Mouse (Mus musculus) kidney, embryonic 14.5 days (tissue): ENCODE measurements at regions not wholly inside any gene's neighbourhood (a gene's known extent, or its start where the extent isn't known, plus 50 kb on each side); places are given as distances from the start of the nearest gene placed in this dataset.
A peak's percentile ranks its signal among the peaks of the same experiment; 100 is the strongest.

Experiments used
- ATAC-seq: fragments of 200-750 bp; cut with Nextera tagmentation; 2 replicates; pipeline ENCODE4 v1.8.0; 2017; ENCODE audit warnings: moderate number of reproducible peaks, mild to moderate bottlenecking, moderate TSS enrichment, moderate library complexity; ENCODE audit not compliant: low FRiP score, low TSS enrichment
- H3K27ac ChIP-seq: fragments of 300-500 bp; sonication (generic); 2 replicates; pipeline ENCODE4 v1.5.1; 2014; ENCODE audit warnings: low read depth, mild to moderate bottlenecking, low read length, moderate library complexity, mixed read lengths
- H3K27me3 ChIP-seq: fragments of 300-500 bp; sonication (generic); 2 replicates; pipeline ENCODE4 v1.6.1; 2014; ENCODE audit warnings: mild to moderate bottlenecking, low read length; ENCODE audit not compliant: control insufficient read depth, insufficient read depth
- H3K36me3 ChIP-seq: fragments of 300-500 bp; sonication (generic); 2 replicates; pipeline ENCODE4 v1.6.1; 2014; ENCODE audit warnings: low read length, mixed read lengths; ENCODE audit not compliant: control insufficient read depth, insufficient read depth
- H3K4me1 ChIP-seq: fragments of 300-500 bp; sonication (generic); 2 replicates; pipeline ENCODE4 v1.6.1; 2014; ENCODE audit warnings: low read length, mixed read lengths; ENCODE audit not compliant: control insufficient read depth, insufficient read depth
- H3K4me2 ChIP-seq: fragments of 300-500 bp; sonication (generic); replicated peaks from 2 replicates; pipeline ENCODE4 v1.6.1; 2014; ENCODE audit warnings: low read depth, mild to moderate bottlenecking, low read length
- H3K4me3 ChIP-seq: fragments of 300-500 bp; sonication (generic); 2 replicates; pipeline ENCODE4 v1.5.1; 2014; ENCODE audit warnings: mild to moderate bottlenecking, low read length
- H3K9ac ChIP-seq: fragments of 300-500 bp; sonication (generic); 2 replicates; pipeline ENCODE4 v1.6.1; 2014; ENCODE audit warnings: low read depth, mild to moderate bottlenecking, low read length, moderate library complexity
- H3K9me3 ChIP-seq: fragments of 300-500 bp; sonication (generic); 2 replicates; pipeline ENCODE4 v1.6.1; 2016; ENCODE audit warnings: low read length; ENCODE audit not compliant: control insufficient read depth
- WGBS: fragments of 180-500 bp; shearing (Covaris S2); extraction: QIAGEN DNeasy Blood & Tissue Kit; methylation state at CpG from one replicate; pipeline ENCODE4 v1.1.7; 2014; 5-methylcytosine and 5-hydroxymethylcytosine counted together

GRCm38 (mm10) chr14:103969305-103969704 is 125.1 kb upstream of the Ednrb start:
- no peaks in the 10 kb centered on the region for H3K9me3 ChIP-seq
- H3K4me2 ChIP-seq = no peak overlapping the region
- H3K9ac ChIP-seq = no peak overlapping the region
- H3K27me3 ChIP-seq = no peaks in the 10 kb centered on the region
- H3K27ac ChIP-seq = no peak overlapping the region
- no peaks in the 10 kb centered on the region for H3K4me1 ChIP-seq
- H3K4me3 ChIP-seq = no peak overlapping the region
- no peak for ATAC-seq
- H3K36me3 ChIP-seq = no peaks in the 10 kb centered on the region
- 72% methylated on average over 2 of the region's 2 CpGs for WGBS

GRCm38 (mm10) chr14:103966293-103966692 is 122.1 kb upstream of the Ednrb start:
- no peaks in the 10 kb centered on the region for H3K27me3 ChIP-seq
- no peak overlapping the region for H3K4me3 ChIP-seq
- no peak overlapping the region for H3K9ac ChIP-seq
- no peak overlapping the region for H3K27ac ChIP-seq
- no peaks in the 10 kb centered on the region for H3K36me3 ChIP-seq
- no peaks in the 10 kb centered on the region for H3K4me1 ChIP-seq
- no peak for ATAC-seq
- H3K4me2 ChIP-seq = no peak overlapping the region
- WGBS = 53% methylated on average over 2 of the region's 2 CpGs
- H3K9me3 ChIP-seq = no peaks in the 10 kb centered on the region

DNA sequence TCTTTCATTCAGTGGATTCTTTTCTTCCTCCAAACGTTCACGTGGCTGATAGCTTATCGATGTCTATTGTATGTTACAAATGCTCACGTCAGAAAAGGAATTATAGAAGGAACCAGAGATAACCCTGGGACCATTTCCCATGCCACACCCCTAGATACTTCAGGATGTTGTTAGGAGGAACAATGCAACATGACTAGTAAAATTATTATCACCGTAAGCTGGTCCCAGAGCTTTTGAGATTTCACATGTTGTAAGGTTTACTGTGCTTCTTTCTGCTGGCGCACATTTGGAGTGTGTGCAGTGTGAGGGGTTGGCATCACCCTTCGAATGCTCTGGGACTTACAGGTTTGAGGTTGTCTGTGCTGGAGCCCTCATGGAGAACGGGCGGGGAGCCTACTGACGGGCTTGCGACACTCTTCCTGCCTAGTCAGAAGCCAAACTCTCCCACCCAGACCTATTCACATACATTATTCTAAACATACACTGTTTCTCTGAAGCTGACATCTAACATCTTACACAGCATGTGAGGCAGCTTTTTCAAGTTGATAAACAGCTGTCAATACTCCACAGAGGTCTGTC is 118.2 kb upstream of the Ednrb start:
- WGBS = 85% methylated on average over 11 of the region's 11 CpGs
- no peak for ATAC-seq
- H3K9ac ChIP-seq = no peak overlapping the region

GRCm38 (mm10) chr14:103951899-103952298 is 107.7 kb upstream of the Ednrb start:
- Histone ChIP-seq H3K27ac (no peak overlapping the region), H3K4me3 (no peak overlapping the region), H3K9ac (no peak overlapping the region), H3K36me3 (no peaks in the 10 kb centered on the region), H3K4me2 (no peak overlapping the region), H3K4me1 (0 out of 2 replicates have a peak, but pooled peaks cover 4% of the 10 kb centered on the region), H3K27me3 (no peaks in the 10 kb centered on the region), H3K9me3 (no peaks in the 10 kb centered on the region)
- no peak for ATAC-seq
- WGBS = 72% methylated on average over 6 of the region's 6 CpGs

More for the DNA sequence above, 118.2 kb upstream of the Ednrb start:
- Histone ChIP-seq H3K27ac (no peak overlapping the region), H3K4me3 (no peak overlapping the region), H3K4me2 (no peak overlapping the region), H3K36me3 (no peaks in the 10 kb centered on the region), H3K9me3 (no peaks in the 10 kb centered on the region), H3K27me3 (no peaks in the 10 kb centered on the region), H3K4me1 (no peaks in the 10 kb centered on the region)

GRCm38 (mm10) chr14:103949950-103950349 is 105.7 kb upstream of the Ednrb start:
- H3K27me3 ChIP-seq = no peaks in the 10 kb centered on the region
- H3K4me2 ChIP-seq = no peak overlapping the region
- H3K4me3 ChIP-seq = no peak overlapping the region
- no peak overlapping the region for H3K9ac ChIP-seq
- ATAC-seq = no peak
- H3K9me3 ChIP-seq = no peaks in the 10 kb centered on the region
- no peak overlapping the region for H3K27ac ChIP-seq
- H3K4me1 ChIP-seq = 0 out of 2 replicates have a peak, but pooled peaks cover 4% of the 10 kb centered on the region
- H3K36me3 ChIP-seq = no peaks in the 10 kb centered on the region
- 44% methylated on average over 6 of the region's 6 CpGs for WGBS

DNA sequence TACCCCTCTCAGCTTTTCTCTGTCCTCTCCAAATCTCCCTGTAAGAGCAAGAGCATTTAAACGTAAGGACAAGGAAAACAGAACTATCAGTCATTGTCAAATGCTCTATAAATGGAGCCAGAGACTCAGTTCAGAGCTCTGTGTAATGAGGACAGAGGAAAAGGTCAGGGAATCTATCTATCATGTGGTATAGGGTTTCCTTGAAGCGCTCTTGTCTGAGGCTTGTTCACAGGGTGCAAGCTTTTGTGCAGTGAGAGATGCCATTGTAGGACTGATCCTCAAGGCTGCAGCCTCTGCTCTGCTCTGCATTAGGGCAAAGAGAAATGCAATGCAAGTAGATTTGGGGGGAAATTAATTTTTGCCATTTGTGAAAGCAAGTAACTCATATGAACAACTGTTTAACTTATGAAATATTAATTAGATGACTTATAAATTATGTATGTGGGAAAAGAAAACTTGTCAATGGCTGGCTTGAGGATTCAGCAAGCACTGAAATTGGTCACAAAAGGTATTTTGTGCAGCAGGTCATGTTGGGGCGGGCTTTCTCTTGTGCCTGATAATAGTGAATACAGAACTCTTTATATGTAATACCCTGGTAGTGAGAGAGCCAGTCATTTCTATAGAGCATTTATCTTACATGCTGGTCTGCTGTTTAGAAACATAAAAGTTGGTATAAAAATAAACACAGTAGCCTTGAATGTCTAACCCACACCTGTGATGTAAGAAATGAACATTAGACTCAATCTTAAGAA is 104.0 kb upstream of the Ednrb start:
- no peaks in the 10 kb centered on the region for H3K27me3 ChIP-seq
- ATAC-seq = peak; percentile 78; the same call in 1 of the 2 replicates
- H3K36me3 ChIP-seq = no peaks in the 10 kb centered on the region
- H3K9me3 ChIP-seq = no peaks in the 10 kb centered on the region
- H3K27ac ChIP-seq = no peak overlapping the region
- H3K4me2 ChIP-seq = no peak overlapping the region
- 42% methylated on average over 3 of the region's 3 CpGs for WGBS
- H3K4me3 ChIP-seq = no peak overlapping the region
- H3K9ac ChIP-seq = no peak overlapping the region
- 0 out of 2 replicates have a peak, but pooled peaks cover 4% of the 10 kb centered on the region for H3K4me1 ChIP-seq

GRCm38 (mm10) chr14:103945753-103946152 is 101.6 kb upstream of the Ednrb start:
- Histone ChIP-seq H3K4me2 (no peak overlapping the region), H3K4me3 (no peak overlapping the region), H3K36me3 (no peaks in the 10 kb centered on the region), H3K27ac (no peak overlapping the region), H3K27me3 (no peaks in the 10 kb centered on the region), H3K9me3 (no peaks in the 10 kb centered on the region), H3K4me1 (0 out of 2 replicates have a peak, but pooled peaks cover 4% of the 10 kb centered on the region), H3K9ac (no peak overlapping the region)
- no peak for ATAC-seq
- 41% methylated on average over 1 of the region's 1 CpGs for WGBS

- H3K4me1 ChIP-seq = 0 out of 2 replicates have a peak, but pooled peaks cover 5% of the 10 kb centered on the region
- H3K4me2 ChIP-seq = no peak overlapping the region
- no peak overlapping the region for H3K27ac ChIP-seq
- WGBS = 11% methylated on average over 3 of the region's 3 CpGs
- H3K4me3 ChIP-seq = no peak overlapping the region
- ATAC-seq = no peak
- H3K9me3 ChIP-seq = no peaks in the 10 kb centered on the region
- H3K36me3 ChIP-seq = no peaks in the 10 kb centered on the region
- H3K27me3 ChIP-seq = no peaks in the 10 kb centered on the region
- no peak overlapping the region for H3K9ac ChIP-seq
Measured at GRCm38 (mm10) chr14:103939867-103940266, 95.7 kb upstream of the Ednrb start.

DNA sequence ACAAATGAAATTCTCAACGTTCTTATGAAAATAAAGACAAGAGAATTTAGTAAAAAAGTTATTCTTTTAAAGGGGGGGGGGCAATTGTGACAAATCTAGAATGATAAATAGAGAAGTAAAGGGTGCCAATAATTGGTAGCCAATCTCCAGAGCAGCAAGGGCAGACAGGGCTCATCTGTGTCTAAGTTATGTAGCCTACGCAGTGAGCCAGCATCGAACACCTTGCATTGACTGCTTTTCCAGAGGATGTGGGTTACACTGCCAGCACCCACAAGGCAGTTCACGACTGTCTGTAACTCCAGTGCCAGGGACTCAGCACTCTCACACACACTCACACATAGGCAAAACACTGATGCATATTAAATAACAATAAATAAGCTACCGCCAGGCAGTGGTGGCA is 94.7 kb upstream of the Ednrb start:
- no peak for ATAC-seq
- H3K27me3 ChIP-seq = no peaks in the 10 kb centered on the region
- H3K4me2 ChIP-seq = no peak overlapping the region
- no peaks in the 10 kb centered on the region for H3K36me3 ChIP-seq
- 85% methylated on average over 5 of the region's 5 CpGs for WGBS
- no peak overlapping the region for H3K4me3 ChIP-seq
- no peaks in the 10 kb centered on the region for H3K9me3 ChIP-seq
- no peak overlapping the region for H3K27ac ChIP-seq
- no peak overlapping the region for H3K9ac ChIP-seq
- H3K4me1 ChIP-seq = 0 out of 2 replicates have a peak, but pooled peaks cover 5% of the 10 kb centered on the region
